Comparison of ENCODE assay signal across 8 mouse cellular contexts in the genomic region with DNA sequence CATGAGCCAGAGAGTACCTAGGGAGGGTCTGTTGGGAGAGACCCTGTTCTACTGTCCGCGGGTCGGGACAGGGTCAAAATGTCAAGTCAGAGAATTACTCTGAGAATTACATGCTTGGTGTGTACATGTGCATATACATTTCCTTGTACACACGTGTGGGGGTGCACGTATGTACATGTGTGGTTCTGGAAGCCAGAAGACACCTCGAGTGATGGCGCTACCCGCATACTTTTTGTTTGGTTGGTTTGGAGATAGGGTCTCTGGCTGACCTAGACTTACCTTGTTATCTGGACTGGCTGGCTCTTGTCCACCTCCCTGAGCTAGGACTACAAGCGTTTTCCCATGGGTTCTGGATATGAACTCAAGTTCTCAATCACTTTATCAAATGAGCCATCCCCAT. TPM values are rescaled to one million over a fixed set of nuclear protein-coding genes. Genes with fewer than 3 reads are reported as not detected.
A peak's percentile ranks its signal among the peaks of the same experiment; 100 is the strongest.
DNase-seq lines count a peak whose midpoint lies in the region; ATAC-seq and TF ChIP-seq lines count a peak whose summit lies in the region.

No protein-coding gene starts in this region.

- 76% methylated on average over 9 of the region's 9 CpGs for WGBS in heart, embryonic 10.5 days
- WGBS in heart, postnatal 0 days: 65% methylated on average over 9 of the region's 9 CpGs

- peak; percentile 8; the same call in 1 of the 2 replicates for ATAC-seq in heart, postnatal 0 days (ENCODE audit: insufficient read depth, low read depth)
- peak; percentile 8; the same call in 1 of the 2 replicates for ATAC-seq in megakaryocyte progenitor cell, adult 5-6 weeks (replicated peaks; ENCODE audit: poor library complexity)

- H3K4me3 ChIP-seq in heart, embryonic 10.5 days: peak overlapping the region; percentile 85
- H3K4me3 ChIP-seq in ES-E14 (ENCODE audit: insufficient read depth in 1 of 2, low read depth in 1 of 2, low read length in 2 of 2, poor library complexity in 1 of 2, severe bottlenecking in 1 of 2): peak overlapping the region; percentile 52 to 66; a peak in 3 of 4 replicates
- peak overlapping the region; percentile 70 for H3K4me3 ChIP-seq in heart, postnatal 0 days (ENCODE audit: low read depth, low read length)

- no peak for DNase-seq in heart, embryonic 10.5 days (ENCODE audit: low spot score)
- DNase-seq in heart, adult 9 months (ENCODE audit: low spot score in 2 of 2): no peak
- DNase-seq in ES-E14 (ENCODE audit: low read depth, low spot score): no peak
- DNase-seq in heart, postnatal 0 days (ENCODE audit: low spot score): peak; percentile 14
- DNase-seq in right cerebral cortex, postnatal 10 days (ENCODE audit: low spot score in 2 of 2): no peak
- no peak for DNase-seq in ovary, postnatal 10 days (ENCODE audit: low spot score)
- DNase-seq in gastrocnemius, postnatal 10 days: no peak

- no peaks in the 10 kb centered on the region for H3K9me3 ChIP-seq in heart, embryonic 10.5 days
- H3K9me3 ChIP-seq in ES-E14 (ENCODE audit: control insufficient read depth, insufficient read depth, low read depth, low read length): no peaks in the 10 kb centered on the region
- H3K9me3 ChIP-seq in heart, postnatal 0 days (replicated peaks; ENCODE audit: control insufficient read depth, low read length): no peaks in the 10 kb centered on the region

- in situ Hi-C loops in ES-E14 (cut with MboI; ENCODE audit: low sequenced_read_pairs in 2 of 2, unreplicated experiment in 2 of 2): no loop called here

- peak overlapping the region; percentile 91 for H3K27ac ChIP-seq in heart, embryonic 10.5 days
- H3K27ac ChIP-seq in ES-E14 (ENCODE audit: insufficient read depth, low read depth, low read length, poor library complexity, severe bottlenecking): no peak overlapping the region
- H3K27ac ChIP-seq in heart, postnatal 0 days (ENCODE audit: low read depth): peak overlapping the region; percentile 99

- no peak for TF ChIP-seq CTCF in heart, postnatal 0 days (IDR thresholded peaks at IDR 0.05; ENCODE audit: low read depth)

- no peaks in the 10 kb centered on the region for H3K27me3 ChIP-seq in heart, embryonic 10.5 days (ENCODE audit: insufficient read depth, poor library complexity, severe bottlenecking)
- H3K27me3 ChIP-seq in heart, postnatal 0 days (ENCODE audit: control insufficient read depth, insufficient read depth, low read length): no peaks in the 10 kb centered on the region

- H3K36me3 ChIP-seq in heart, embryonic 10.5 days: peaks cover 11% of the 10 kb centered on the region; the same call in 1 of the 2 replicates
- no peaks in the 10 kb centered on the region for H3K36me3 ChIP-seq in ES-E14 (ENCODE audit: control insufficient read depth, insufficient read depth, low read length, poor library complexity, severe bottlenecking)
- H3K36me3 ChIP-seq in heart, postnatal 0 days (replicated peaks; ENCODE audit: control insufficient read depth, insufficient read depth, low read length): 0 out of 2 replicates have a peak, but pooled peaks cover 3% of the 10 kb centered on the region

- H3K4me2 ChIP-seq in heart, postnatal 0 days (ENCODE audit: low read depth, low read length): peak overlapping the region; percentile 100

- H3K4me1 ChIP-seq in heart, embryonic 10.5 days: peaks cover 24% of the 10 kb centered on the region
- peaks cover 0 to 5% of the 10 kb centered on the region in 2 experiments; a peak in 1 of 4 replicates for H3K4me1 ChIP-seq in ES-E14 (ENCODE audit: control insufficient read depth in 2 of 2, insufficient read depth in 2 of 2, low read length in 2 of 2, poor library complexity in 1 of 2)
- peaks cover 26% of the 10 kb centered on the region for H3K4me1 ChIP-seq in heart, postnatal 0 days (ENCODE audit: control insufficient read depth, insufficient read depth)

- no peak overlapping the region for H3K9ac ChIP-seq in ES-E14 (ENCODE audit: insufficient read depth, low read depth, low read length, poor library complexity, severe bottlenecking)
- H3K9ac ChIP-seq in heart, postnatal 0 days (replicated peaks; ENCODE audit: low read depth, low read length): peak overlapping the region; percentile 96; the same call in 1 of the 2 replicates

- TF ChIP-seq EP300 in heart, postnatal 0 days (IDR thresholded peaks at IDR 0.05; ENCODE audit: low read depth): no peak

TF ChIP-seq in ES-E14, 5 proteins besides CTCF, POLR2A, EP300 and RAD21:
- TF ChIP-seq HCFC1 (IDR thresholded peaks at IDR 0.05; ENCODE audit: borderline replicate concordance, insufficient read depth, low read length) (no peak), ZC3H11A (IDR thresholded peaks at IDR 0.05; ENCODE audit: borderline replicate concordance, low read depth, low read length) (no peak), CHD2 (IDR thresholded peaks at IDR 0.05; ENCODE audit: low read depth, low read length) (no peak), MAFK (IDR thresholded peaks at IDR 0.05; ENCODE audit: insufficient read depth, low read depth, low read length) (no peak), ZNF384 (IDR thresholded peaks at IDR 0.05; ENCODE audit: low read depth, low read length) (no peak)

RNA-seq across cellular contexts. Expression of a gene that starts 0.6 kb away (rescaled TPM):
- polyA plus RNA-seq in heart, embryonic 10.5 days (2016; fragmentation: Nextera tagmentation; extraction: Ambion mirVana): 15.2 and 17.7 TPM in 2 replicates
- total RNA-seq in ES-E14 (2012; rRNA removed): 4.9 and 5.8 TPM in 2 replicates
- 72.2 and 109 TPM in 2 replicates for total RNA-seq in heart, postnatal 0 days (2014; rRNA removed; ENCODE audit: low replicate concordance)
- 75.1 and 77.5 TPM in 2 replicates for polyA plus RNA-seq in heart, postnatal 0 days (2015; fragmentation: Nextera tagmentation; extraction: Ambion mirVana)
- 6.4 and 7.7 TPM in 2 replicates for total RNA-seq in megakaryocyte progenitor cell, adult 5-6 weeks (2015)
- 6.5 and 7.8 TPM in 2 replicates for total RNA-seq in megakaryocyte progenitor cell, adult 5-6 weeks (2017)
- total RNA-seq in gastrocnemius, postnatal 10 days (2021): 10 to 100 TPM; 66.8 to 67.5 TPM

RNA-seq across cellular contexts. Expression of a gene that starts 39.8 kb away (rescaled TPM):
- polyA plus RNA-seq in heart, embryonic 10.5 days (2016; fragmentation: Nextera tagmentation; extraction: Ambion mirVana): 0.20 and 2.7 TPM in 2 replicates
- total RNA-seq in ES-E14 (2012; rRNA removed): 0.32 and 0.36 TPM in 2 replicates
- not detected in 2 replicates for total RNA-seq in heart, postnatal 0 days (2014; rRNA removed; ENCODE audit: low replicate concordance)
- polyA plus RNA-seq in heart, postnatal 0 days (2015; fragmentation: Nextera tagmentation; extraction: Ambion mirVana): 0.38 and 1.0 TPM in 2 replicates
- total RNA-seq in megakaryocyte progenitor cell, adult 5-6 weeks (2015): 0.25 and 1.6 TPM in 2 replicates
- 0.95 and 4.1 TPM in 2 replicates for total RNA-seq in megakaryocyte progenitor cell, adult 5-6 weeks (2017)
- total RNA-seq in gastrocnemius, postnatal 10 days (2021): 1 to 10 TPM; 2.5 to 5.0 TPM

RNA-seq across cellular contexts. Expression of a gene that starts 49.8 kb away (rescaled TPM):
- polyA plus RNA-seq in heart, embryonic 10.5 days (2016; fragmentation: Nextera tagmentation; extraction: Ambion mirVana): 250 and 267 TPM in 2 replicates
- total RNA-seq in ES-E14 (2012; rRNA removed): 94.5 and 98.9 TPM in 2 replicates
- 131 and 134 TPM in 2 replicates for total RNA-seq in heart, postnatal 0 days (2014; rRNA removed; ENCODE audit: low replicate concordance)
- polyA plus RNA-seq in heart, postnatal 0 days (2015; fragmentation: Nextera tagmentation; extraction: Ambion mirVana): 328 and 340 TPM in 2 replicates
- total RNA-seq in megakaryocyte progenitor cell, adult 5-6 weeks (2015): 162 TPM in 2 replicates
- total RNA-seq in megakaryocyte progenitor cell, adult 5-6 weeks (2017): 82.7 and 83.3 TPM in 2 replicates
- total RNA-seq in gastrocnemius, postnatal 10 days (2021): 100 to 1,000 TPM; 176 to 187 TPM

RNA-seq across cellular contexts. Expression of a gene that starts 52.4 kb away (rescaled TPM):
- 1.9 and 3.4 TPM in 2 replicates for polyA plus RNA-seq in heart, embryonic 10.5 days (2016; fragmentation: Nextera tagmentation; extraction: Ambion mirVana)
- 4.5 and 8.5 TPM in 2 replicates for total RNA-seq in ES-E14 (2012; rRNA removed)
- not detected in 2 replicates for total RNA-seq in heart, postnatal 0 days (2014; rRNA removed; ENCODE audit: low replicate concordance)
- polyA plus RNA-seq in heart, postnatal 0 days (2015; fragmentation: Nextera tagmentation; extraction: Ambion mirVana): 0.07 TPM in 1 of 2 replicates, not detected in the other
- total RNA-seq in megakaryocyte progenitor cell, adult 5-6 weeks (2015): not detected in 2 replicates
- total RNA-seq in megakaryocyte progenitor cell, adult 5-6 weeks (2017): not detected in 2 replicates
- under 1 TPM; 0.38 to 0.73 TPM for total RNA-seq in gastrocnemius, postnatal 10 days (2021)
